Comparison of ENCODE assay signal across 12 mouse cellular contexts in genomic region chr10:68003651-68004422, GRCm38 (mm10). TPM values are rescaled to one million over a fixed set of nuclear protein-coding genes. Genes with fewer than 3 reads are reported as not detected.
A peak's percentile ranks its signal among the peaks of the same experiment; 100 is the strongest.
DNase-seq lines count a peak whose midpoint lies in the region; ATAC-seq and TF ChIP-seq lines count a peak whose summit lies in the region.
"Had no signal": no experiment of that assay in that cellular context is flagged by ENCODE, and none has a peak within 500 bp of the region (broad histone marks: within the 10 kb centered on the region; RNA-seq: fewer than 3 reads in every experiment).

No protein-coding gene starts in this region.

- no peaks in the 10 kb centered on the region for H3K9me3 ChIP-seq in embryonic facial prominence, embryonic 13.5 days
- H3K9me3 ChIP-seq in embryonic facial prominence, embryonic 10.5 days, result no peaks in the 10 kb centered on the region
- no peaks in the 10 kb centered on the region for H3K9me3 ChIP-seq in limb, embryonic 15.5 days
- H3K9me3 ChIP-seq: midbrain, embryonic 13.5 days had no signal

- 0 out of 2 replicates have a peak overlapping the region, but pooled peaks have one; percentile 3 for H3K4me2 ChIP-seq in embryonic facial prominence, embryonic 13.5 days
- H3K4me2 ChIP-seq in limb, embryonic 15.5 days, result peak overlapping the region; percentile 30; the same call in 1 of the 2 replicates
- H3K4me2 ChIP-seq: midbrain, embryonic 13.5 days had no signal

- H3K36me3 ChIP-seq in embryonic facial prominence, embryonic 13.5 days, result no peaks in the 10 kb centered on the region
- H3K36me3 ChIP-seq in embryonic facial prominence, embryonic 10.5 days (replicated peaks), result peaks cover 27% of the 10 kb centered on the region
- H3K36me3 ChIP-seq in limb, embryonic 15.5 days, result no peaks in the 10 kb centered on the region

- no peak for DNase-seq in embryonic facial prominence, embryonic 10.5 days (ENCODE audit: low spot score)
- DNase-seq in kidney, postnatal 4 days, result peak; percentile 15 to 20
- DNase-seq in kidney, adult 8-10 months, result no peak
- no peak for DNase-seq in cerebellum, postnatal 14 days
- no peak for DNase-seq in cerebellum, adult 11-12 months
- DNase-seq: adrenal gland, postnatal 25 days; kidney, adult 2 months; thymus, postnatal 14 days had no signal

- H3K4me3 ChIP-seq in embryonic facial prominence, embryonic 13.5 days, result no peak overlapping the region
- no peak overlapping the region for H3K4me3 ChIP-seq in embryonic facial prominence, embryonic 10.5 days
- no peak overlapping the region for H3K4me3 ChIP-seq in embryonic fibroblast, embryonic 13.5 days (ENCODE audit: insufficient read depth, low read length)
- H3K4me3 ChIP-seq in limb, embryonic 15.5 days, result no peak overlapping the region
- H3K4me3 ChIP-seq: midbrain, embryonic 13.5 days had no signal

- no peak for ATAC-seq in embryonic facial prominence, embryonic 13.5 days (ENCODE audit: insufficient number of reproducible peaks, insufficient read depth, low FRiP score, low TSS enrichment, low read depth)
- 0 out of 2 replicates have a peak, but pooled peaks have one; percentile 44 for ATAC-seq in limb, embryonic 15.5 days (ENCODE audit: insufficient number of reproducible peaks, low FRiP score, low TSS enrichment, low read depth)
- ATAC-seq: midbrain, embryonic 13.5 days had no signal

- no peak for TF ChIP-seq CTCF in embryonic fibroblast, embryonic 13.5 days (IDR thresholded peaks at IDR 0.05; ENCODE audit: borderline replicate concordance, insufficient read depth, low read length)

- H3K27ac ChIP-seq in embryonic facial prominence, embryonic 13.5 days, result peak overlapping the region; percentile 56; the same call in 1 of the 2 replicates
- H3K27ac ChIP-seq in embryonic facial prominence, embryonic 10.5 days (replicated peaks), result no peak overlapping the region
- H3K27ac ChIP-seq in embryonic fibroblast, embryonic 13.5 days (ENCODE audit: insufficient read depth, low read length), result peak overlapping the region; percentile 82
- H3K27ac ChIP-seq in limb, embryonic 15.5 days, result peak overlapping the region; percentile 65; the same call in 1 of the 2 replicates
- H3K27ac ChIP-seq: midbrain, embryonic 13.5 days had no signal

- TF ChIP-seq POLR2A in embryonic fibroblast, embryonic 13.5 days (IDR thresholded peaks at IDR 0.05; ENCODE audit: low read depth, low read length), result no peak

- no peak overlapping the region for H3K9ac ChIP-seq in embryonic facial prominence, embryonic 13.5 days
- no peak overlapping the region for H3K9ac ChIP-seq in limb, embryonic 15.5 days
- H3K9ac ChIP-seq: midbrain, embryonic 13.5 days had no signal

- no peaks in the 10 kb centered on the region for H3K27me3 ChIP-seq in embryonic facial prominence, embryonic 13.5 days
- H3K27me3 ChIP-seq in embryonic facial prominence, embryonic 10.5 days (replicated peaks; ENCODE audit: low read depth, poor library complexity, severe bottlenecking), result no peaks in the 10 kb centered on the region
- no peaks in the 10 kb centered on the region for H3K27me3 ChIP-seq in limb, embryonic 15.5 days
- H3K27me3 ChIP-seq: midbrain, embryonic 13.5 days had no signal

- WGBS in embryonic facial prominence, embryonic 13.5 days, result 55% methylated on average over 18 of the region's 18 CpGs
- WGBS in embryonic facial prominence, embryonic 10.5 days, result 86% methylated on average over 18 of the region's 18 CpGs
- 42% methylated on average over 18 of the region's 18 CpGs for WGBS in limb, embryonic 15.5 days

- H3K4me1 ChIP-seq in embryonic facial prominence, embryonic 13.5 days, result peaks cover 29% of the 10 kb centered on the region
- H3K4me1 ChIP-seq in embryonic facial prominence, embryonic 10.5 days, result 0 out of 2 replicates have a peak, but pooled peaks cover 3% of the 10 kb centered on the region
- H3K4me1 ChIP-seq in embryonic fibroblast, embryonic 13.5 days (ENCODE audit: control insufficient read depth, insufficient read depth, low read length), result peaks cover 4% of the 10 kb centered on the region
- peaks cover 16% of the 10 kb centered on the region for H3K4me1 ChIP-seq in limb, embryonic 15.5 days
- H3K4me1 ChIP-seq: midbrain, embryonic 13.5 days had no signal

RNA-seq across cellular contexts. Expression of gene Rtkn2, which starts 24.5 kb away (rescaled TPM):
- 9.2 and 9.8 TPM in 2 replicates for polyA plus RNA-seq in embryonic facial prominence, embryonic 13.5 days (2015; fragmentation: Nextera tagmentation; extraction: Ambion mirVana)
- 11.7 and 12.8 TPM in 2 replicates for polyA plus RNA-seq in embryonic facial prominence, embryonic 10.5 days (2016; fragmentation: Nextera tagmentation; extraction: Ambion mirVana)
- polyA plus RNA-seq in embryonic fibroblast, embryonic 13.5 days (2011; ENCODE audit: insufficient read length, low read depth, missing spikeins), result 1.2 and 3.0 TPM in 2 replicates
- polyA plus RNA-seq in limb, embryonic 15.5 days (2015; fragmentation: Nextera tagmentation; extraction: Ambion mirVana), result 5.9 and 6.0 TPM in 2 replicates

Comparison
In these comparisons a context has a peak if more than half of its experiments do, and no peak if none do; other contexts are left out.
1. DNase-seq: peak in kidney, postnatal 4 days (2 of 2); none in embryonic facial prominence, embryonic 10.5 days (single experiment), kidney, adult 8-10 months (0 of 2), cerebellum, postnatal 14 days (0 of 2) and cerebellum, adult 11-12 months (single experiment).